Mouse (Mus musculus): ENCODE results near the gene Lrrc31. TPM values are rescaled to one million over a fixed set of nuclear protein-coding genes. Genes with fewer than 3 reads are reported as not detected.
"Not testable (repeated sequence)": the region's sequence is repeated elsewhere in the genome, so short reads cannot be mapped to it uniquely, and the experiment has no call there.

Lrrc31 gene
- not detected in 2 replicates for polyA plus RNA-seq (2016; fragmentation: Nextera tagmentation; extraction: Ambion mirVana)

DNA sequence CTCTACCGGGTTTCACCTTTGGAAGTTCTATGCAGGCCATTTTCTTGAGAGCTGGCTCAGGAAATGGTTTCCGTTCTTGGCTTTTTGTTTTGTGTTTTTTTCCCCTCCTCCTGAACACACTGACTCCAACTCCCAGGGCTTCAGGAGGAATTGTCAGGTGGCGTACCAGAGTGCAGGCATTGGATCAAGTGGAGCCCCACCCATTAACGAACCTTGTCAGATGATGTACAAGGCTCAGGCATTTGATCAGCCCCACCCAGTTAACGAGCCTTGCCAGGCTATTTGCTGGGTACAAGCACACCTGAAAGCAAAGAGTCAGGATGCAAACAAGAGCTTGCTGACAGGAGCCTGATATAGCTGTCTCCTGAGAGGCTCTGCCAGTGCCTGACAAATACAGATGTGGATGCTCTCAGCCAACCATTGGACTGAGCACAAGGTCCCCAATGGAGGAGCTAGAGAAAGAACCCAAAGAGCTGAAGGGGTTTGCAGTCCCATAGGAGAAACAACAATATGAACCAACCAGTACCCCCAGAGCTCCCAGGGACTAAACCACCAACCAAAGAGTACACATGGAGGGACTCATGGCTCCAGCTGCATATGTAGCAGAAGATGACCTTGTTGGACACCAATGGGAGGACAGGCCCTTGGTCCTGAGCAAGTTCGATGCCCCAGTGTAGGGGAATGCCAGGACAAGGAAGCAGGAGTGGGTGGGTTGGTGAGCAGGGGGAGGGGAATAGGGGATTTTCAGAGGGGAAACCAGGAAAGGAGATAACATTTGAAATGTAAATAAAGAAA, at the start of gene Lrrc31:
Gene Lrrc31 (minus strand): TSS at position 133 of the 795 bp plus-strand sequence.
- not testable (repeated sequence) for H3K9me3 ChIP-seq (replicated peaks); ATAC-seq (ENCODE audit: low FRiP score); H3K4me2 ChIP-seq (replicated peaks); H3K9ac ChIP-seq; H3K4me3 ChIP-seq; H3K27ac ChIP-seq; H3K36me3 ChIP-seq; H3K4me1 ChIP-seq; H3K27me3 ChIP-seq
- WGBS: 89% methylated on average over 6 of the region's 6 CpGs

DNA sequence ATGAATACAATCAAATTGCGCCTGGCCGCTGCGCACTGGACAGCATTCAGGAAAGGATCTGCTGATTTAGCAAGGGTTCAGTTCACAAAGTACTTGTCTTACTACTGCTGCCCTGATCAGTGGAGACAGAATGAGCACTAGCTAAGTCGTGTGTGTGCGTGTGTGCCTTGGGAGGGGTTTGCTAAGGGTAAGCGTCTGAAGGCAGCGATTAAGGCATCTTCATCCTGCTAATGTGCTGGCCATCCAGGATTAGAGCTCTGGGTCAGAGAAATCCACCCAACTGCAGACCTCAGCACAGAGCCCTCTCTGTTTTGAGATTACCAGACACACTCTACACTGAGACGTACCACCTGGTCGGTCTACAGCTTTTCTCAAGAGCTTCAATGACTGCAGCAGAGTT, 48.7 kb upstream of the Lrrc31 start:
- Histone ChIP-seq H3K27ac (no peak overlapping the region), H3K4me2 (replicated peaks) (no peak overlapping the region), H3K36me3 (no peaks in the 10 kb centered on the region), H3K9me3 (replicated peaks) (no peaks in the 10 kb centered on the region), H3K9ac (no peak overlapping the region), H3K4me1 (no peaks in the 10 kb centered on the region), H3K27me3 (no peaks in the 10 kb centered on the region), H3K4me3 (no peak overlapping the region)
- WGBS: 91% methylated on average over 9 of the region's 9 CpGs
- no peak for ATAC-seq (ENCODE audit: low FRiP score)

DNA sequence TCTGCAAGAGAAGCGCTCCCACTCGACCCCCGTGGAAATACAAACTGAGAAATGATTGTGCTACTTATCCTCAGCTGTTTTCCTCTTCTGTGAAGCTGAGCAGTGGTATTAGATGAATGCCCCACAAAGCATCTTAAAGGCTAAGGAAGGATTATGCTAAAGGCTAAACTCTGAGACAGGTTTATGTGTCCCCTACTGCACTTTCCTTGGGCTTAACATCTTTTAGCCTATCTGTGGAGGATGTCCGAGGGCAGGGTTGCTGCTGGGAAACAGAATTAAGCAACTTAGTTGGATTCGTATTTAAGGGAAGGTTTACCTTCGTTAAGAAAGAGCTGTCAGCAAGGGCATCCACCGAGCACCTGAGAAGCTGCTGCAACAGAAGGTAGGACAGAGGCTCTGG, 46.4 kb upstream of the Lrrc31 start, which contains the start of gene Samd7:
Gene Samd7 (plus strand): TSS at position 288 of the 400 bp plus-strand sequence.
- 78% methylated on average over 7 of the region's 7 CpGs for WGBS
- Histone ChIP-seq H3K9ac (no peak within 1 kb of the TSS), H3K9me3 (replicated peaks) (no peaks in the 10 kb centered on the region), H3K27me3 (no peaks in the 10 kb centered on the region), H3K36me3 (no peaks in the 10 kb centered on the region), H3K4me3 (no peak within 1 kb of the TSS), H3K27ac (no peak within 1 kb of the TSS), H3K4me1 (no peaks in the 10 kb centered on the region), H3K4me2 (replicated peaks) (no peak within 1 kb of the TSS)
- ATAC-seq (ENCODE audit: low FRiP score): no peak

DNA sequence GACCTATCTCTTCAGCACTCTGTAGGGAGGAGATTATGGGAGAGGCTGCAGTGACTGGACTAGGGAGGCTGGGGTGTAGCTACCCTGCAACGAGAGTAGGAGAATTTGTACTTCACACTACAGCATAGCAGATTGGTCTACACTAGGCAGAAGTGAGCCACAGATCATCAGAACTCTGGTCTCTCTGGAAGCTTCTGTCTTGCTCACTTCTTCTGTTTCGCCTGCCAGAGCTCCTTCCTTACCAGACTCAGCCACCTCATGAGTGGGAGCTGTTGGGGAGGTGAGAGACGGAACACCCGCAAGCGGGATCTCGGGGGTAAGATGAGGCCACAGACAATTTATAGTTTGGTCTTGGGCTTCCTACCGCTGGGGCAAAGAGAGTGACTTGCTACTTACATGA, 43.2 kb upstream of the Lrrc31 start:
- Histone ChIP-seq H3K36me3 (no peaks in the 10 kb centered on the region), H3K27ac (no peak overlapping the region), H3K9me3 (replicated peaks) (no peaks in the 10 kb centered on the region), H3K4me1 (no peaks in the 10 kb centered on the region), H3K4me3 (no peak overlapping the region), H3K9ac (no peak overlapping the region), H3K27me3 (no peaks in the 10 kb centered on the region), H3K4me2 (replicated peaks) (no peak overlapping the region)
- WGBS: 91% methylated on average over 7 of the region's 7 CpGs
- ATAC-seq (ENCODE audit: low FRiP score): no peak

DNA sequence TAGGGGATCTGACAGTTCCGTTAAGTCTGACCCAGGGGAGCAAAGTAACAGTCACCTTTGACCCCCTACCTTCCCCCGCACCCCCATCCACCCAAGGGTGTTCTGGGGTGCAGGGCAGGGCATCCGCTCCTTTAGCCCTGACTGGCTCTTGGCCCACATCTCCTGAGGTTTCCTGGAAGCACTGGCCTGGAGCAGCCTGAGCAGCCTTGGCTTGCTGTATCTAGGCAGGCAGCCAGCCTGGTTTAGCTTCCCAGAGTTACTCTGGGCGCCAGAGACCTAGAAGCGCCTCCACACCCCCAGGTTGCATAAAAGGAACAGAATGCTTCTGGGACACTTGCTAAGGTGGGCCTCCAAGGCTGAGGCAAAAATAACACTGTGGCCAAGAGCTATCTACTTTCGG, 41.7 kb upstream of the Lrrc31 start:
- WGBS: 93% methylated on average over 6 of the region's 6 CpGs
- H3K36me3 ChIP-seq: no peaks in the 10 kb centered on the region
- no peak overlapping the region for H3K4me3 ChIP-seq
- H3K4me2 ChIP-seq (replicated peaks): no peak overlapping the region
- H3K4me1 ChIP-seq: peaks cover 3% of the 10 kb centered on the region
- no peak overlapping the region for H3K9ac ChIP-seq
- H3K9me3 ChIP-seq (replicated peaks): no peaks in the 10 kb centered on the region
- H3K27ac ChIP-seq: no peak overlapping the region
- H3K27me3 ChIP-seq: no peaks in the 10 kb centered on the region
- no peak for ATAC-seq (ENCODE audit: low FRiP score)

DNA sequence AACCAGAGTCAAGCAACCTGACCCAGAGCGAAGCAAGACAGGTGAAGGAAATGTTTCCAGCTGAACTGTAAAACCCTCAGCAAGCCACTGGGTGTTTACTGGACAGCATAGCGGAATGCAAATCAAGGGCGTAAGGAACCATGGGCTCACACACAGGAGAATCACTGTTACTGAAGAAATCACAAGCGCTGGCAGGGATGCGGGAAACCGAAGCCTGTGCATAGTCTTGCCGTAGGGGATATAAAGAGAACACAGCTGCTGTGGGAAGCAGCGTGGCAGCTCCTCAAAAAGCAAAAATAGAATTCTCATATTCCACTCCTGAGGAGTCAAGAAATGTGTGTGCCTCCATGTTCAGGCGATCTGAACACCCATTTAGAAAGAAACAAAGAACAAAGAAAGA, 37.2 kb upstream of the Lrrc31 start:
- 59% methylated on average over 9 of the region's 9 CpGs for WGBS
- no peak for ATAC-seq (ENCODE audit: low FRiP score)
- Histone ChIP-seq H3K9ac (no peak overlapping the region), H3K4me2 (replicated peaks) (no peak overlapping the region), H3K27me3 (no peaks in the 10 kb centered on the region), H3K4me1 (peaks cover 3% of the 10 kb centered on the region), H3K4me3 (no peak overlapping the region), H3K36me3 (no peaks in the 10 kb centered on the region), H3K9me3 (replicated peaks) (no peaks in the 10 kb centered on the region), H3K27ac (0 out of 2 replicates have a peak overlapping the region, but pooled peaks have one; percentile 30)

DNA sequence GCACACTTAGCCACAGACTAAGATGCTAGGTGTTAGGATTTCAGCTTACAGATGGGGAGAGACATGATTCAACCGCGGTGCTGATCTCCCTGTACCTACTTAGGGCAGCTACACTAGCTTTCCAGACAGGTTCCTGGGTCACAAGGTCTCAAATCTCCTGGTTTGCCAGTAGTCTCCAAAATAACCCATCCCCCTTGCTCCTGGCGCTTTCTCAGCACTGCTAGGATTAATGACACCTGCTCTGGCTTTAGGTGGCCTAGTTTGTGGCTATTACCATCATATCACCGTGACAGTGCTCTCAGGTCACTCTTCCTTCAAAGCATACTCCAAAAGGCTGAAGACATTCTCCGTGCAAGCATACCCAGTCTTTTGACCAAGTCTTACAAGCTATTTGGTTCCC, 29.4 kb upstream of the Lrrc31 start:
- 86% methylated on average over 5 of the region's 5 CpGs for WGBS
- Histone ChIP-seq H3K27ac (no peak overlapping the region), H3K9me3 (replicated peaks) (no peaks in the 10 kb centered on the region), H3K27me3 (no peaks in the 10 kb centered on the region), H3K36me3 (no peaks in the 10 kb centered on the region), H3K9ac (no peak overlapping the region), H3K4me1 (no peaks in the 10 kb centered on the region), H3K4me2 (replicated peaks) (no peak overlapping the region), H3K4me3 (no peak overlapping the region)
- ATAC-seq (ENCODE audit: low FRiP score): no peak

DNA sequence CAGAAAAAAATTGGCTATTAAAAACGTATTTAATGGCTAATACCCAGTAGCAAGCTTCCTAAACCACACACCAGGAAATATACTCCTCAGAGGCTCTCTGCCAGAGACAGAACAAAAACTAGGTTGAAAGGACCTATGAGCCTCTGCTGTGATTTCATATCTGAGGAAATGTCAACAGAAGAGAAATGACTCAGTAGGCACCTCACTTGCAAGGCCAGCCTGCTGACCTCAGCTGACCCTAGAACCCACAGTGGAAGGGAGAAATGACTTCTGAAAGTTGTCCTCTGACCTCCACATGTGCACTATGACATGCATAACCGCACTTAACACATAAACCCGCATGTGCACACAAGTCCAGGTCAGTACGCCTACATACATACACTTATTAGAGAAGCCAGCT, 27.6 kb upstream of the Lrrc31 start:
- H3K36me3 ChIP-seq: no peaks in the 10 kb centered on the region
- no peak for ATAC-seq (ENCODE audit: low FRiP score)
- WGBS: 82% methylated on average over 4 of the region's 4 CpGs

DNA sequence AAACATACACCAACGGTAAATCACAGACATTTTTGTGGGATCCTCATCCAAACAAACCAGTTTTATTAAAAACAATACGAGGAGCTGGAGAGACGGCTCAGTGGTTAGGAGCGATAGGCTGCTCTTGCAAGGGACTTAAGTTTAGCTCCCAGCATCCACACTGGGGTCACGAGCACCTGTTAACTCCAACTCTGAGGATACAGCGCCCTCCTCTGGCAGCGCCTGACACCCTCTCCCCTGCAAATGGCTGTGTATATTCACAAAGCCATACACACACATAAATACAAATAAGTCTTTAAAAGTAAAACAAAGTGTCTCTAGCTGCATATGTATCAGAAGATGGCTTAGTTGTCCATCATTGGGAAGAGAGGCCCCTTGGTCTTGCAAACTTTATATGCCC, 25.9 kb upstream of the Lrrc31 start:
- no peak overlapping the region for H3K27ac ChIP-seq
- no peaks in the 10 kb centered on the region for H3K27me3 ChIP-seq
- H3K9me3 ChIP-seq (replicated peaks): no peaks in the 10 kb centered on the region
- 89% methylated on average over 7 of the region's 7 CpGs for WGBS
- no peak for ATAC-seq (ENCODE audit: low FRiP score)
- no peak overlapping the region for H3K9ac ChIP-seq
- no peaks in the 10 kb centered on the region for H3K4me1 ChIP-seq
- no peak overlapping the region for H3K4me2 ChIP-seq (replicated peaks)
- H3K4me3 ChIP-seq: no peak overlapping the region
- no peaks in the 10 kb centered on the region for H3K36me3 ChIP-seq

More for the DNA sequence above, 27.6 kb upstream of the Lrrc31 start:
- Histone ChIP-seq H3K4me1 (no peaks in the 10 kb centered on the region), H3K4me2 (replicated peaks) (no peak overlapping the region), H3K9me3 (replicated peaks) (no peaks in the 10 kb centered on the region), H3K4me3 (no peak overlapping the region), H3K27me3 (no peaks in the 10 kb centered on the region), H3K27ac (no peak overlapping the region), H3K9ac (no peak overlapping the region)

DNA sequence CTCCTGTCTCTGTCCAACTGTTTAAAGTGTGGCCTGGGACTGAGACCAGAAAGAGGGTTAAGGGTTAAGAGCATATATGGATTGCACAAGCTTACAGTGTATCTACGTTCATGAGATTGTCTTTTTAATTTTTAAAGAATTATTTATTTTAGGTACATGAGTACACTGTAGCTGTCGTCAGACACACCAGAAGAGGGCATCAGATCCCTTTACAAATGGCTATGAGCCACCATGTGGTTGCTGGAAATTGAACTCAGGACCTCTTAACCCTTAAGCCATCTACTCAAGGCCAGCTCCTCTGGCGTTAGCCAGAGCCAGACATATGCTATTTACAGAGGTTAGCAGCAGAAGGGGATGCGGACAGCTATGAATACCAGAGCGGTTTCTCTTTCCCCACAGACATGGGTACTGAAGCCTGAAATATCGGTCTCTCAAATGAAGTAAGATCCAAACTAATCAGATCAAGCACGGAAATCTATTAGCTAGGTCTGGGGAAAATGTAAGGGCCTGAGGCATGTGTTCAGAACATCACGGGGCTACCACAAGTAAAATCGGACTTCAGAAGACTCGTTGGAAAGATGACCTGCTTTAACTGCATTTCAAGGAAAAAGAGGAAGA, 25.3 kb upstream of the Lrrc31 start:
- H3K4me1 ChIP-seq: no peaks in the 10 kb centered on the region
- no peaks in the 10 kb centered on the region for H3K9me3 ChIP-seq (replicated peaks)
- H3K27ac ChIP-seq: no peak overlapping the region
- H3K27me3 ChIP-seq: no peaks in the 10 kb centered on the region
- no peak for ATAC-seq (ENCODE audit: low FRiP score)
- no peak overlapping the region for H3K4me2 ChIP-seq (replicated peaks)
- WGBS: 86% methylated on average over 10 of the region's 10 CpGs
- no peak overlapping the region for H3K4me3 ChIP-seq
- H3K36me3 ChIP-seq: no peaks in the 10 kb centered on the region
- H3K9ac ChIP-seq: no peak overlapping the region

DNA sequence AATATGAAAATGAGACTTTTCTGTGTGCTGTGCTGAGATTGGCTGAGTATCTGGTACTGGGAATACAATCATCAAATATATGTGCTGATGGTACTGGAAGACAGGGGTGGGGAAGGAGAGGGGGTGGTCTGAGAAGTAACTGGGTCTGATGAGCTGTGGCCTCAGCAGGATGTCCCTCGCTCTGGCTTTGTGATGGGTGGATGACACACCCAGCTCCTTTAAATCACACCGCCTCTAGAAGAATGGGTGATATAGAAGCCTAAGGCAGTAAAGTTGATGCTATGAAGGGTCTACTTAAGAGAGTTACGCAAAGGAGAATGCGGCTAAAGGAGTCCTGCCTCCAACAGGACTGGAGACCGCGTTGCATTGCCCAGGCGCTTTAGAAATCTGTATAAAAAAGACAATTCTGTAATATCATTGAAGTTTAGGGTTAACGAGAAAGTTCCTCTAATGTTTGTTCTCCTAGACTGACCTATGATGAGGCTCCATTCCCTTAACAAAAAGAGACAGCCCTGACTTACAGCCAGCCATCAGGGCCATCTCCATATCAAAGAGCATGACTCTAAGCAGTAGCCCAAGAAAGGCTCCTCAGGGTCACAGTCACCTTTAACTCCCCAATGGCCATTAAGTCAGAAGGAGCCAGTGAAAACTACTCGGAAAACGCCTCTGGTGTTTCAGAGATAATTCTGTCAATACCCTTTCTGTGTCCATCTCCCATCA, 24.6 kb upstream of the Lrrc31 start:
- H3K4me1 ChIP-seq: no peaks in the 10 kb centered on the region
- no peak overlapping the region for H3K4me2 ChIP-seq (replicated peaks)
- H3K9ac ChIP-seq: no peak overlapping the region
- H3K9me3 ChIP-seq (replicated peaks): no peaks in the 10 kb centered on the region
- H3K36me3 ChIP-seq: no peaks in the 10 kb centered on the region
- no peaks in the 10 kb centered on the region for H3K27me3 ChIP-seq
- no peak overlapping the region for H3K4me3 ChIP-seq
- 59% methylated on average over 10 of the region's 10 CpGs for WGBS
- no peak for ATAC-seq (ENCODE audit: low FRiP score)
- no peak overlapping the region for H3K27ac ChIP-seq

DNA sequence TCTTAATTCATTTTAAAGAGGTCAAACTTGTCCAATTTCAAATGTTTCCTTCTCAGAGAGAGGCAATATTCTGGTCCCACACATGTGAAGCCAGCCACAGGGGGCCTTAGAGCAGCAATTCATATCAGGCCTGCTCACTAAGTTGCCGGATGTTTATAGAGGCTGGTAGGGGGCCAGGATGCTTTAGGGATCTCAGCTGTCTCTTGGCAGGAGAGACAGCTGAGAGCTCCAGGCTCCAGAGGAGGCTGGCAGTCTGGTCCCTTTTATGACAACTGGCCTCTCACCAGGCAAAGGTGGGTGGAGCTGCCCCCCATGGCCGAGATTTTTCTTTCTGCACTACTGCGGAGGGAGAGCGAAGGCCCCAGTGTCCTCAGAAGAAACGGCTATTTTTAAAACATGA, 23.5 kb upstream of the Lrrc31 start:
- H3K4me3 ChIP-seq: no peak overlapping the region
- no peaks in the 10 kb centered on the region for H3K36me3 ChIP-seq
- no peaks in the 10 kb centered on the region for H3K4me1 ChIP-seq
- H3K4me2 ChIP-seq (replicated peaks): no peak overlapping the region
- no peaks in the 10 kb centered on the region for H3K27me3 ChIP-seq
- no peak overlapping the region for H3K9ac ChIP-seq
- H3K9me3 ChIP-seq (replicated peaks): no peaks in the 10 kb centered on the region
- no peak overlapping the region for H3K27ac ChIP-seq
- 39% methylated on average over 5 of the region's 5 CpGs for WGBS
- ATAC-seq (ENCODE audit: low FRiP score): no peak
